Mouse (Mus musculus) embryonic stem cell, embryonic (primary cell): ENCODE data around the gene Capns1.

Experiments used
- CTCF ChIA-PET, 4 experiments: fragments of 300-600 bp in 2 of 4; fragments of 350-600 bp in 2 of 4; sonication (Branson Sonifier 250); formaldehyde crosslinking; loops; one replicate each; lab custom pipeline; 2022; ENCODE audit warnings: inconsistent platforms in 2 of 4; lab: Charles Lee
- POLR2A ChIA-PET, 4 experiments: fragments of 300-600 bp in 2 of 4; fragments of 350-600 bp in 2 of 4; sonication (Branson Sonifier 250); formaldehyde crosslinking; loops; one replicate each; lab custom pipeline; 2022; ENCODE audit warnings: antibody characterized with exemption in 4 of 4, inconsistent platforms in 1 of 4; lab: Charles Lee

Gene Capns1

DNA sequence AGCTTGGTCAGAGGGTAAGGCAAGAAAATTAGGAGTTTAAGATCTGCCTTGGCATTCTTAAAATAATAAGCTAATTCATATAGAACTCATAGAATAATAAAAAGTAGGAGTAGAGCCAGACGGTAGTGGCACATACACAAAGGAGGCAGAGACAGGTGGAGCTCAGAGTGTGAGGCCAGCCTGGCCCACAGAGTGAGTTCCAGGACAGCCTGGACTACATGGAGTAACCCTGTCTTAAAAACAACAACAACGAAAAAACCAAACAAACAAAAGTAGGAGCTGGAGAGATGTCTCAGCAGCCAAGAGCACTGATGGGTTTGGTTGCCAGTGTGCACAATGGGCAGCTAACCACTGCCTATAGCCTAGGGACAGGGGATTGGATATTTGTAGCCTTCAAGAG is 18.7 kb upstream of the Capns1 start:
- POLR2A ChIA-PET: interaction anchor here (0.5 to 5.3 kb wide), 35 partner anchors 12 to 234 kb away, joined by 3 to 36 read pairs (median 5); partner anchors contain the start of genes Polr2i (in 3 of the 4), Tbcb (in 3 of the 4), Thap8 (in 3 of the 4) and Wdr62 (in 3 of the 4)
- CTCF ChIA-PET: interaction anchor here (0.6 to 3.8 kb wide), 46 partner anchors 12 to 1585 kb away, joined by 3 to 51 read pairs (median 5); partner anchors contain the start of genes Capns1 (in 2 of the 4), Cox7a1 (in 2 of the 4), Polr2i (in 2 of the 4) and Tbcb (in 2 of the 4)

DNA sequence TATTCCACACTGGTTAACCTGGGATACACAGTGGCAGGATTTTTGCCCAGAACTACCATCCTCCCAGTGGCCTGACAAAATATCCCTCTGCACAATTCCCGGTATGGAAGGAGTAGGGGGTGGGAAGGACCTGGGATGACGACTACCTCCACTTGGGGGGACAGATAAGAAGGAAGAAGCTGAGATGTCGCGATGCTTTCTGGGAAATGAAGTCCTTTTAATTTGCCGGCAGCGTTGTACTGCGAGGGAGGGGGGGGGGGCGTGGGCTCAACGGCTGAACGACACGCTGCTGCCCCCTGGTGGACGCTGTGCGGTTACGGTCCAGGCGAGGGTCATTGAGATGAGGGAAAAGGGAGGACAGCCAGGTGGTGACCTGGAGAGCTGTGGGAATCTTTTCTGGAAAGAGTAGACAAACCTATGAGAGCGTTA is 18.1 kb upstream of the Capns1 start:
- CTCF ChIA-PET: interaction anchor here (0.6 to 3.8 kb wide), 52 partner anchors 11 to 1584 kb away, joined by 3 to 51 read pairs (median 5); partner anchors contain the start of genes Capns1 (in 2 of the 4), Cox7a1 (in 2 of the 4), Polr2i (in 2 of the 4) and Tbcb (in 2 of the 4)
- POLR2A ChIA-PET: interaction anchor here (0.5 to 5.3 kb wide), 38 partner anchors 12 to 234 kb away, joined by 3 to 36 read pairs (median 5); partner anchors contain the start of genes Polr2i (in 3 of the 4), Tbcb (in 3 of the 4), Thap8 (in 3 of the 4) and Wdr62 (in 3 of the 4)

DNA sequence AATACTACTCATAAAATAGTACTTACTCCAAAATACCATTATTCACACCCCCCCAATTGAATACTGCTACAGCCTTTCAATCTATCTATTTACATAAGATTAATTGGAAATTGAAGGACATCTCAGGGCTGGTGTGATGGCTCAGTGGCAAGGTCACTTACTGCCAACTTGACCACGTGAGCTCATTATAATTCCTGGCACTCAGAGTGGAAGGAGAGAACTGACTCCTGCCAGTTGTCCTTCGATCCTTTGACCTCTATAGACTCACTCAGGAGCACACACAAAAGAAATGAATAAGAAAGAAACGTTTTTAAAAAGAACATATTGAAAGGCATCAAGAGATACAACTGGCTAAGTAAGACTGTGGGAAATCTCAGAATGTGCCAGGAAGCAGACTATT is 17.3 kb upstream of the Capns1 start:
- ChIA-PET POLR2A (interaction anchor here in 3 of 4 experiments (1.1 to 5.3 kb wide), 19 partner anchors 11 to 84 kb away, joined by 3 to 36 read pairs (median 5); partner anchors contain the start of genes Cox7a1 (in 3 of the 3), Thap8 (in 3 of the 3), Wdr62 (in 3 of the 3) and Capns1 (in 2 of the 3)), CTCF (interaction anchor here (0.5 to 3.3 kb wide), 18 partner anchors 10 to 310 kb away, joined by 3 to 21 read pairs (median 8); partner anchors contain the start of genes Capns1 (in 3 of the 4) and Zfp146 (in 1 of the 4))

DNA sequence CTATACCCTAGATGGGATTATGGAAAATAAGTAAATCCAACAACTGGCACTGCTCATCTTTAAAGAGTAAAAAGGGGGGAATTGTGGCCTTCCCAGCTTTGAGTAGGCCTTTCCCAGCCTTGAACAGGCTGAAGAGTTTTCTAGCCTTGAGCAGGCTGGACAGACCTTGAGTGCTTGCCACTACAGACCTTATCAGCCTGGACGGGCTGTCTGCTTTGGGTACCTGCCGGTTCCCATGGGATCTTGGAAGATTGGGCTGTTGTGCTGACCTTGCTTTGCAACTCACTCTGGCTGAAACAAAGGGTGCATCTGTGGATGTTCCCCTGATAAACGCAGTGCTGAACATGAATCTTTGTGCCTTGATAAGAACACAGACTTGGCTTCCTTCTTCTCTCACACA is 15.3 kb upstream of the Capns1 start:
- CTCF ChIA-PET: no interaction called here

DNA sequence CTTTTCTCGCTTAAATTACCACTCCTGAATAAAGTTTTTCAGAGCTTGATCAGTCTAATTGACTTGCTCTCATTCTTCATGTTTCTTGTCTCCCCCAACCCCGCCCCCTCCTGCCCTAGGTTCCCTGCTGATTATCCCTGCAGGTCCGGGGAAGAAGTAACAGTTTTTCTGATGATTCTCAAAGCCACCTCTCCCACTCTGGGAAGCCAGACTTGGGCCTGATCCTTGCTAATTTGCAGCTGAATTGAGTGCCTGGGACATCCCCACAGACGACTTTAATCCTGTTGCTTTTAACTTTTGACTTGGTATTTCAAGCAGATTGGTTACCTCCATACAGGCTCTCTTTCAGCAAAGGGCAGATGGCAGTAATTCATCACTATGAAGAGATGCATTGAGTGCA is 12.4 kb upstream of the Capns1 start:
- CTCF ChIA-PET: interaction anchor here in 2 of 4 experiments (0.6 to 1.1 kb wide), 2 partner anchors 8 to 12 kb away, joined by 3 read pairs; no protein-coding TSS in a partner anchor
- POLR2A ChIA-PET: interaction anchor here in 2 of 4 experiments (0.9 to 2.1 kb wide), 6 partner anchors 8 to 69 kb away, joined by 3 to 5 read pairs (median 3); partner anchors contain the start of genes Polr2i (in 1 of the 2), Tbcb (in 1 of the 2), Thap8 (in 1 of the 2) and Wdr62 (in 1 of the 2)

More for the DNA sequence above, 15.3 kb upstream of the Capns1 start:
- POLR2A ChIA-PET: interaction anchor here in 2 of 4 experiments (0.6 to 1.0 kb wide), 2 partner anchors 16 to 137 kb away, joined by 4 read pairs; partner anchors contain the start of gene Capns1 (in 1 of the 2)

DNA sequence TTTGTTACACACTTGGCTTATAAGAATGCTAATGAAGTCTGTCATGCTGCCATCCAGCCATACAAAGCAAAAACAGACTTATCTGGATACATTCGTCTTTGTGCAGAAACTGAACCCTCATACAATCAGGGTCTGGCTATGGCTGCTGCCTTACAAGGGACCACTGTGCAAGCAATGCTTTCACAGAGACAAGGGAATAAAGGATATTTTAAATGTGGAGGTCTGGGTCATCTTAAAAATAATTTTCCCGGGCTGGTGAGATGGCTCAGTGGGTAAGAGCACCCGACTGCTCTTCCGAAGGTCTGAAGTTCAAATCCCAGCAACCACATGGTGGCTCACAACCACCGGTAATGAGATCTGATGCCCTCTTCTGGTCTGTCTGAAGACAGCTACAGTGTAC is 7.8 kb upstream of the Capns1 start:
- ChIA-PET CTCF (interaction anchor here in 3 of 4 experiments (0.6 to 2.6 kb wide), 11 partner anchors 9 to 51 kb away, joined by 4 to 21 read pairs (median 10); partner anchors contain the start of gene Zfp146 (in 1 of the 3)), POLR2A (interaction anchor here in 3 of 4 experiments (1.2 to 3.3 kb wide), 7 partner anchors 11 to 40 kb away, joined by 3 to 19 read pairs (median 12); partner anchors contain the start of genes Cox7a1 (in 1 of the 3) and Zfp146 (in 1 of the 3))

DNA sequence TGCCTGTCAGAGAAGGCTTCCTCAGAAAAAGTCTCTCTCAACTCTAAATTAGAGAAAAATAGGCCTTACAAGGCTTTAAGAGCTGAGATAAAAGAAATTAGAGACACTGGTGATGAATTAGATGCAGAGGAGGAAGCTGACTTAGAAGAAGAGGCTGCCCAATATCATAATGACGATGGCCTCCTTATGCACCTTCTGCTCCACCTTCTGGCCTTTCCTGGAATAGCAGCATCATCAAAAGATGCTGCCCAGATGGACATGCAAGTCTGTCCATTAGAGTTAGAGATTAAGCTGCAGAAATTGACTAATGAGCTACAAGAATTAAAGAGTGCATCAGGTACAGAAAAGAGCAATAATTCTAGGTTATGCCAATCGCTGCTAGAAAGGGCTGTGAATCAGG is 6.8 kb upstream of the Capns1 start:
- ChIA-PET POLR2A (interaction anchor here in 3 of 4 experiments (0.5 to 3.3 kb wide), 27 partner anchors 8 to 1395 kb away, joined by 3 to 19 read pairs (median 5); partner anchors contain the start of genes Cox7a1 (in 2 of the 3), Zfp146 (in 2 of the 3) and Wdr62 (in 1 of the 3)), CTCF (interaction anchor here (0.6 to 2.6 kb wide), 45 partner anchors 9 to 249 kb away, joined by 3 to 21 read pairs (median 4); partner anchors contain the start of genes Cox7a1 (in 2 of the 4) and Zfp146 (in 1 of the 4))

DNA sequence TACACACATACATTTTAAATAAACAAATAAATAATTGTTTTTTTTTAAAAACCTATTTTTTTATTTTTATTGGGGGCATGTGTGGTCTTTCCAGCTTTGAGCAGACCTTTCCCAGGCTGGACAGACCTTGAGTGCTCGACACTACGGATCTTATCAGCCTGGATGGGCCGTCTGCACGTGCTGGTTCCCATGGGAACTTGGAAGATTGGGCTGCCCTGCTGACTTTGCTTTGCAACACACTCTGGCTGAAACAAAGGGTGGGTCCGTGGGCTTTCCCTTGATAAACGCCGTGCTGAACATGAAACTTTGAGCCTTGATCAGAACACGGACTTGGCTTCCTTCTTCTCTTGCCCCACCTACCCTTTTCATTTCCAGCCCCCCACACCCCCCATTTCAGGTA is 5.8 kb upstream of the Capns1 start:
- ChIA-PET POLR2A (interaction anchor here (0.6 to 3.3 kb wide), 20 partner anchors 9 to 170 kb away, joined by 3 to 19 read pairs (median 5); partner anchors contain the start of genes Wdr62 (in 1 of the 4), Zfp146 (in 1 of the 4) and Zfp260 (in 1 of the 4)), CTCF (interaction anchor here (0.6 to 2.5 kb wide), 19 partner anchors 10 to 192 kb away, joined by 3 to 21 read pairs (median 5); partner anchors contain the start of gene Cox7a1 (in 1 of the 4))

DNA sequence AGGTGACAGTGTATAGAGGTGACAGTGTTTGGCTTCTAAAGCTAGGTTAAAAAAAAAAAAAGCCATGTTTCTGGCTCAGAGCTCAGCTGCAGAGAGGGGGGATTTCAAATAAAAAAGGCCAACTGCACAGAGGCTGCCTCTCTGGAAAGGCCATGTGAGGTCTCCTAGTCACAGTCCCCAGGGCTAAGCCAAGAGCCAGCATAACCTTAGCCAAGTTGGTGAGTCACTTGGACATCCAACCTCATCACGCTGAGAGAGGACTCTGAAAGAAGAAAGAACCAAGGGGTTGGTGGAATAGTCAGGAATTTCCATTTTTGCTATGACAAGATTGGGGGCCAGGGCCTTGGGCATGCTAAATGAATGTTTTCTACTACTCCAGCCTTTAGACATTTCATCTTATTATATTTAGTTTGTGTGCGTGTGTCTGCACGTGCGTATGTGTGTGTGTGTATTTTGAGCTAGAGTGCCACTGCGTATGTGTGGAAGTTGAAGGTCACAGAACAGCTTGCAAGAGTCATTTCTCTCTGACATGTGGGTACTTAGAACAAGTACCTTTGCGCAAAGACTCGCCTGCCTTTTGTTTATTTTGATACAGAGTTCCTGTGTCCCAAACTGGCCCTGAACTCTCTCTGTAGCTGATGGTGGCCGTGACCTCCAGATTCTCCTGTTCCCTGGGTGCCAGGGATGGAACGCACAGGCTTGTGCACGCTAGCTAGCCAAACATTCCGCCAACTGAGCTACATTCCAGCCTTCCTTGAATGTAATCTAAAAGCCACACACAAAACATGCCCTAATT is 4.5 kb upstream of the Capns1 start:
- ChIA-PET POLR2A (interaction anchor here (0.6 to 3.3 kb wide), 22 partner anchors 8 to 118 kb away, joined by 3 to 19 read pairs (median 4); partner anchors contain the start of genes Cox7a1 (in 2 of the 4), Wdr62 (in 2 of the 4), E130208F15Rik (in 1 of the 4) and Zfp146 (in 1 of the 4)), CTCF (interaction anchor here (0.5 to 1.2 kb wide), 10 partner anchors 10 to 108 kb away, joined by 3 to 4 read pairs (median 3); partner anchors contain the start of gene Zfp146 (in 1 of the 4))

DNA sequence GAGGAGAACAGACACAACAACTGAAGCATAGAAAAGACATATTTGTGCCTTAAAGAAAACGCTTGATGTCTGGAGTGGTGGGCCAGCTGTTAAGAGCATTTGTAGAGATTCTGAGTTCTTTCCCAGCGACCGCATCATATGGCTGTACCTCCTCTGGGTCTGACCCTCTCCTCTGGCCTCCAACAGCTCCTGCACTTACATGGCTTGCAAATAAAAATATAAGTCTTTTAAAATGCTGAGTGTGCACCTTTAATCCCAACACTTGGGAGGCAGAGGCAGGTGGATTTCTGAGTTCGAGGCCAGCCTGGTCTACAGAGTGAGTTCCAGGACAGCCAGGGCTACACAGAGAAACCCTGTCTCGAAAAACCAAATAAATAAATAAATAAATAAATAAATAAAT is 2.0 kb upstream of the Capns1 start:
- POLR2A ChIA-PET: interaction anchor here in 3 of 4 experiments (0.6 to 8.5 kb wide), 17 partner anchors 10 to 255 kb away, joined by 3 to 127 read pairs (median 11); partner anchors contain the start of genes Cox7a1 (in 3 of the 3), Wdr62 (in 3 of the 3), Thap8 (in 2 of the 3) and Gm26920 (in 1 of the 3)

DNA sequence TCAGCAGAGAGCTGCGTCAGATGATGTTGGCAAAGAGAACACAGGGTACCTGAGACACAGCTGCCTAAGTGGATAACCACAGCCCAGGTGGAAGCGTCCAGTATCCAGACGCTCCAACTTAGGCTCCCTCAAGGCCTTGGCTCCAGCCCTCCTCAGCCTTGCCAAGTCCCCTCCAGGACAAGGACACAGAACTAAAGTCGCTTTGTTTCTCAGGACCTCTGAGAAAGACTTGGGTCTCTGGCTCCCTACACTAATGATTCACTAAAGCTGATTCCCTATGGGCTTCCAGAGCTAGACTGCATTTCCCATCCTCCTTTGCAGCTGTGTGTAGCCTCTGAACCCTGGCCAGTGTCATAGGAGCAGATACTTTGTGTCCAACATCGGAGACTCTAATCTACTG is 1.6 kb upstream of the Capns1 start:
- ChIA-PET CTCF (interaction anchor here in 3 of 4 experiments (0.6 to 4.9 kb wide), 15 partner anchors 8 to 291 kb away, joined by 3 to 51 read pairs (median 7); partner anchors contain the start of genes Cox7a1 (in 1 of the 3), Gm26920 (in 1 of the 3), Zfp260 (in 1 of the 3) and Zfp566 (in 1 of the 3)), POLR2A (interaction anchor here (0.6 to 8.5 kb wide), 25 partner anchors 9 to 417 kb away, joined by 3 to 127 read pairs (median 8); partner anchors contain the start of genes Cox7a1 (in 3 of the 4), Wdr62 (in 3 of the 4), Thap8 (in 2 of the 4) and Gm26920 (in 1 of the 4))

More for the DNA sequence above, 2.0 kb upstream of the Capns1 start:
- CTCF ChIA-PET: interaction anchor here in 3 of 4 experiments (1.0 to 4.9 kb wide), 9 partner anchors 16 to 45 kb away, joined by 3 to 51 read pairs (median 15); partner anchors contain the start of gene Cox7a1 (in 1 of the 3)

DNA sequence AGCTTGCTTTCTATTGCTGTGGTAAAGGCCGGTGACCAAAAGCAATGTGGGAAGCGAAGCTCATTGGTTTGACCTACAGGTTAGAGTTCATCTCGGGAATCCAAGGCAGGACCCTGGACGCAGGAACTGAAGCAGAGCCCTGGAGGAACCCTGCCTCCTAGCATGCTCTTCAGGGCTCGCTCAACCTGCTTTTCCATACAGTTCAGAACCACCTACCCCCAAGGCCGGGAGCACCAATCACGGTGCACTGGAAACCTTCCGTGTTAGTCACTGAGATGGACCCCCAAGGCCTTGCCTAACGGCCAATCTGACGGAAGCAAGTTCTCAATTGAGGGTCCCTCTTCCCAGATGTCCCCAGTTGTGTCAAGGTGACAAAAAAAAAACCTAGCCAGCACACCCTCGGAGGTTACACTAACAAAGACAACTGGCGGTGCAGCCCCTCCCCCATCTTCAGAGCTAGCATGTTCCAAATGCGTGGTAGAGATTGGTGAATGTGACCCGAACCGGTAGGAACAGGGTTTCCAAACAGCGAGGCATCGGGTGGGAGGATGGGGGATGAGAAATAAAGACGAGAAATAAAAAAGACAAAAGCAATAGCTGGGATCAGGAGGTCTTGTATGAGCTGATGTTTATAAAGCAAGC is 1.0 kb upstream of the Capns1 start:
- ChIA-PET CTCF (interaction anchor here (0.5 to 4.9 kb wide), 35 partner anchors 8 to 557 kb away, joined by 3 to 51 read pairs (median 5); partner anchors contain the start of genes Cox7a1 (in 1 of the 4), Gm26920 (in 1 of the 4), Wdr62 (in 1 of the 4) and Zfp146 (in 1 of the 4)), POLR2A (interaction anchor here (0.6 to 8.5 kb wide), 41 partner anchors 9 to 1228 kb away, joined by 3 to 127 read pairs (median 5); partner anchors contain the start of genes Cox7a1 (in 4 of the 4), Wdr62 (in 3 of the 4), Thap8 (in 2 of the 4) and Zfp146 (in 2 of the 4))

DNA sequence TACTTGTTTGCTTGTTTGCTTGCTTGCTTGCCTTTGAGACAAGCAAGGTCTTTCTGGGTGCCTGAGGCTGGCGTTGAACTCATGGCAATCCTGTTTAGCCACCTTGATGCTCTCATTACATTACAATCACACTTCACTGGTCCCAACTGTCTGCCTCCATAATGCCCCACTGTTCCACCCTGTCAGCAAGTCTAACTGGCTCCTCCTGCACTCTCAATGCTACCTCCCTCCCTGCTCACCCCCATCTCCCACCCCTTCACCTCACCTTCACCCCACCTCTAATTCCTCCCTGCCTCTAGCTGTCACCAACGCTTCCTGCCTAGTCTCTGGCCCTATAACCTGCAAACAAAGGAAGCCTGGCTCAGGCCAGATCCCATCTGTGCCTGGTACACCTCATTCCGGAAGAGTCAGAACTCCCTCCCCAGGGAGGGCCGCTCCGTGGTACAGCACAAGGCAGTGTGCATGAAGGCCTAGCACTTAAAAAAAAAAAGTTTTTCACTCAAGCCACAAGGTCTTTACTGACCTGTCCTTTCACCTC is 950 bp downstream of the Capns1 start:
- ChIA-PET POLR2A (interaction anchor here (0.5 to 8.5 kb wide), 42 partner anchors 8 to 1480 kb away, joined by 3 to 127 read pairs (median 4); partner anchors contain the start of genes Cox7a1 (in 4 of the 4), Thap8 (in 3 of the 4), Wdr62 (in 3 of the 4) and Zfp146 (in 2 of the 4)), CTCF (interaction anchor here (0.6 to 4.9 kb wide), 26 partner anchors 8 to 825 kb away, joined by 3 to 51 read pairs (median 6); partner anchors contain the start of genes Cox7a1 (in 2 of the 4) and Zfp146 (in 1 of the 4))

DNA sequence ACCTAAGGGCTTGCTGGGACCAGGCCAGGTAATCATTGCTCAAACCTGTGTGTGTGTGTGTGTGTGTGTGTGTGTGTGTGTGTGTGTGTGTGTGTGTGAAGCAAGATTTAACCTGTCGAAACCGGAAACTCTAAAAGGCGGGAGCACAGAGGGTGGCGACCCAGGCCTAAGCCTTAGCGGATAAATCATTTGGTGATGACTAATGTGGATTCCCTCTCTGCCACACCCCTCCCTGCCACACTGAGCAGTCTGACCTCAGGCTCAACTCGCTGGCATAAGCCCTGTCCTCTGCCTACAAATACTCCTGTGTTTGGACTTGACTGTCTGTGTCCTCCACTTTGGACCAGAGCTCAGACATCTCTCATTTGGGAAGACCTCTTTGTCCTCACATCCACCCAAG is 2.4 kb downstream of the Capns1 start:
- POLR2A ChIA-PET: interaction anchor here in 3 of 4 experiments (1.0 to 8.5 kb wide), 15 partner anchors 10 to 213 kb away, joined by 3 to 127 read pairs (median 11); partner anchors contain the start of genes Cox7a1 (in 3 of the 3), Polr2i (in 1 of the 3), Tbcb (in 1 of the 3) and Thap8 (in 1 of the 3)
- CTCF ChIA-PET: interaction anchor here in 3 of 4 experiments (0.6 to 4.9 kb wide), 8 partner anchors 9 to 908 kb away, joined by 3 to 36 read pairs (median 6); partner anchors contain the start of genes Cox7a1 (in 1 of the 3) and Zfp146 (in 1 of the 3)

DNA sequence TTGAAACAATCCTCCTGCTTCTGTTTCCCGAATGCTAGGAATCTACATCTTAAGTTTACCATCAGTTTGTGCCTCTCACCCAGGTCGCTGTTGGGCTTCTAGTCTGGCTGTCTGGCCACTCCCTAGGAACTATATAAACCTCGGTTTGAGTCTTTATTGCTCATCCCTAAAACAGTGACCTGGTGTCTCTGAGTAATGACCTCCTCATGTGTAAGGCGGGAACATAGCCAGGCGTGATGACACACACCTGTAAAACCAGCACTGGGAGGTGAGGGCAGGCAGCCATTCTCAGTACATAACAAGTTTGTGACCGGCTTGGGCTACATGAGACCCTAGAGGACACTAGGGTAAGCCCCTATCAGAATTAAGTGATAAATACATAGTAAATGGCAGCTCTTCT is 3.1 kb downstream of the Capns1 start:
- ChIA-PET CTCF (interaction anchor here (0.6 to 2.1 kb wide), 10 partner anchors 10 to 1327 kb away, joined by 3 to 17 read pairs (median 5); partner anchors contain the start of genes Polr2i (in 1 of the 4) and Tbcb (in 1 of the 4)), POLR2A (interaction anchor here (0.7 to 8.5 kb wide), 26 partner anchors 8 to 111 kb away, joined by 3 to 127 read pairs (median 6); partner anchors contain the start of genes Cox7a1 (in 3 of the 4), Thap8 (in 2 of the 4), Wdr62 (in 2 of the 4) and Polr2i (in 1 of the 4))
